Mouse (Mus musculus): ENCODE results near the gene Slc19a2. TPM values are rescaled to one million over a fixed set of nuclear protein-coding genes. Genes with fewer than 3 reads are reported as not detected.

Gene Slc19a2
- polyA plus RNA-seq (2017; shearing (Covaris generic)): 1.1 TPM

GRCm38 (mm10) chr1:164248465-164249331 is at the start of gene Slc19a2:
Slc19a2 (plus strand) TSS chr1:164249046.

GRCm38 (mm10) chr1:164275455-164275954 is 26.7 kb downstream of the Slc19a2 start, which contains the start of gene Ccdc181:
Ccdc181 (plus strand) TSS chr1:164275585.

GRCm38 (mm10) chr1:164303821-164304220 is 55.0 kb downstream of the Slc19a2 start, which contains the start of gene Nme7:
Nme7 (plus strand) TSS chr1:164304121.

GRCm38 (mm10) chr1:164307124-164307751 is 58.4 kb downstream of the Slc19a2 start, which contains the start of gene Blzf1:
Blzf1 (minus strand) TSS chr1:164307489.

Other genes with a start within 250 kb of the Slc19a2 start
- 0.31 TPM for gene Sele, start 200.8 kb upstream of the Slc19a2 start, polyA plus RNA-seq (2017; shearing (Covaris generic))
- 839 TPM for gene Sell, start 187.1 kb upstream of the Slc19a2 start, polyA plus RNA-seq (2017; shearing (Covaris generic))
- gene Selp, start 133.8 kb upstream of the Slc19a2 start, polyA plus RNA-seq (2017; shearing (Covaris generic)): 4.1 TPM
- not detected for gene F5, start 97.2 kb upstream of the Slc19a2 start, polyA plus RNA-seq (2017; shearing (Covaris generic))
- gene Ccdc181, start 26.5 kb downstream of the Slc19a2 start, polyA plus RNA-seq (2017; shearing (Covaris generic)): 9.4 TPM
- 20.1 TPM for gene Nme7, start 55.1 kb downstream of the Slc19a2 start, polyA plus RNA-seq (2017; shearing (Covaris generic))
- gene Blzf1, start 58.4 kb downstream of the Slc19a2 start, polyA plus RNA-seq (2017; shearing (Covaris generic)): 19.6 TPM
- gene Atp1b1, start 209.3 kb downstream of the Slc19a2 start, polyA plus RNA-seq (2017; shearing (Covaris generic)): 4.9 TPM